Comparison of ENCODE assay signal across 32 mouse cellular contexts in the genomic region with DNA sequence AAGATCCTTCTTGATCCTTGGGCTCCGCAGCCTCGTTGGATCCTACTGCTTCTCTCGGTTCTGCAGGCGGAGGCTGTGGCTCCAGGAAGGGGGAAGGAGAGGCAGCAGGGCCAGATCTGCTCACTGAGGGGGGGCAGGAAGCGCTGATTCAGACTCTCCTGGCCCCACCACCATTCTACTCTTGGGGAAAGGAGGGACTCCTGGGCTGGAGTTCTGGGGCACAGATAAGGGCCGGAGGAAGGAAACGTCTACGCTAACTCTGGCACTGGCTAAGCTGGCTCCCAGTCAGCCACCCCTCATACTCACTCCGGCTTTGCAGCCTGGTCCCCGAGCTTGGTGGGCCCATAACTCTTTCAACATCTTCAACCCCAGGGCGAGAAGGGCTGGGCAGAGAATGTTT. TPM values are rescaled to one million over a fixed set of nuclear protein-coding genes. Genes with fewer than 3 reads are reported as not detected.
DNase-seq lines count a peak whose midpoint lies in the region; ATAC-seq lines count a peak whose summit lies in the region.
"Had no signal": no experiment of that assay in that cellular context is flagged by ENCODE, and none has a peak within 500 bp of the region (broad histone marks: within the 10 kb centered on the region; RNA-seq: fewer than 3 reads in every experiment).

No protein-coding gene starts in this region.

- intact Hi-C loops in heart, postnatal 25 days (cut with DNase I) = no loop called here
- intact Hi-C loops in heart, postnatal 36 days (cut with DNase I) = no loop called here

- peak; percentile 60 for ATAC-seq in heart, embryonic 14.5 days (ENCODE audit: insufficient number of reproducible peaks, insufficient read depth, low FRiP score, low read depth)
- ATAC-seq in neural tube, embryonic 12.5 days (ENCODE audit: low FRiP score, low read depth) = no peak
- no peak for ATAC-seq in neural tube, embryonic 15.5 days (ENCODE audit: low FRiP score)
- ATAC-seq in megakaryocyte-erythroid progenitor cell, adult 5-6 weeks (replicated peaks; ENCODE audit: low FRiP score, low TSS enrichment, poor library complexity, severe bottlenecking) = 0 out of 2 replicates have a peak, but pooled peaks have one; percentile 17
- ATAC-seq: forebrain, embryonic 16.5 days; intestine, embryonic 16.5 days; Patski had no signal

- peak overlapping the region; percentile 39 to 56; a peak in 3 of 4 replicates for H3K27ac ChIP-seq in heart, embryonic 14.5 days (replicated peaks in 1 of 2; ENCODE audit: control insufficient read depth in 1 of 2, insufficient read depth in 1 of 2, low read depth in 2 of 2, low read length in 2 of 2)
- H3K27ac ChIP-seq in neural tube, embryonic 12.5 days = no peak overlapping the region
- no peak overlapping the region for H3K27ac ChIP-seq in neural tube, embryonic 15.5 days (replicated peaks)
- H3K27ac ChIP-seq: hindbrain, embryonic 12.5 days; kidney, postnatal 0 days; limb, embryonic 13.5 days; liver, embryonic 14.5 days; stomach, postnatal 0 days had no signal

- H3K9me3 ChIP-seq in heart, embryonic 14.5 days (ENCODE audit: control insufficient read depth, low read length) = no peaks in the 10 kb centered on the region
- H3K9me3 ChIP-seq in neural tube, embryonic 12.5 days = no peaks in the 10 kb centered on the region
- H3K9me3 ChIP-seq in neural tube, embryonic 15.5 days (replicated peaks) = no peaks in the 10 kb centered on the region
- H3K9me3 ChIP-seq: G1E; hindbrain, embryonic 12.5 days; limb, embryonic 13.5 days had no signal

- DNase-seq in heart, adult 11 months = peak; percentile 94
- no peak for DNase-seq in heart, postnatal 25 days (ENCODE audit: low spot score)
- no peak for DNase-seq in heart, postnatal 36 days
- DNase-seq in gastrocnemius, adult 8-10 months (ENCODE audit: low spot score in 2 of 2) = no peak
- DNase-seq: adrenal gland, postnatal 14 days; cerebellum, adult 11 months; cerebellum, adult 9-11 months; gastrocnemius, postnatal 10 days; kidney, adult 8-10 months; kidney, postnatal 4 days; lung, embryonic 14.5 days; lung, postnatal 36 days; midbrain, embryonic 14.5 days; right cerebral cortex, postnatal 4 days; thymus, adult 18-20 months; thymus, postnatal 25 days had no signal

- H3K36me3 ChIP-seq in heart, embryonic 14.5 days (ENCODE audit: control insufficient read depth, insufficient read depth, low read length) = peaks cover 67% of the 10 kb centered on the region
- H3K36me3 ChIP-seq in neural tube, embryonic 12.5 days = peaks cover 60% of the 10 kb centered on the region
- H3K36me3 ChIP-seq in neural tube, embryonic 15.5 days = peaks cover 60% of the 10 kb centered on the region

- peaks cover 6 to 10% of the 10 kb centered on the region in 2 experiments; a peak in 3 of 4 replicates for H3K4me1 ChIP-seq in heart, embryonic 14.5 days (ENCODE audit: control insufficient read depth in 2 of 2, insufficient read depth in 2 of 2, low read length in 2 of 2)
- H3K4me1 ChIP-seq in neural tube, embryonic 12.5 days = peaks cover 7% of the 10 kb centered on the region
- H3K4me1 ChIP-seq in neural tube, embryonic 15.5 days = peaks cover 8% of the 10 kb centered on the region

- 0 out of 2 replicates have a peak overlapping the region, but pooled peaks have one; percentile 24 for H3K4me2 ChIP-seq in heart, embryonic 14.5 days (ENCODE audit: low read length)
- H3K4me2 ChIP-seq in neural tube, embryonic 12.5 days (replicated peaks) = no peak overlapping the region
- H3K4me2 ChIP-seq in neural tube, embryonic 15.5 days = no peak overlapping the region
- H3K4me2 ChIP-seq: hindbrain, embryonic 12.5 days; limb, embryonic 13.5 days; lung, embryonic 14.5 days had no signal

- WGBS in heart, embryonic 14.5 days = 77% methylated on average over 11 of the region's 11 CpGs
- 93% methylated on average over 11 of the region's 11 CpGs for WGBS in neural tube, embryonic 12.5 days
- WGBS in neural tube, embryonic 15.5 days = 97% methylated on average over 11 of the region's 11 CpGs

- H3K4me3 ChIP-seq in heart, embryonic 14.5 days (ENCODE audit: control insufficient read depth in 1 of 2, insufficient read depth in 1 of 2, low read depth in 1 of 2, low read length in 2 of 2) = no peak overlapping the region
- no peak overlapping the region for H3K4me3 ChIP-seq in neural tube, embryonic 12.5 days
- no peak overlapping the region for H3K4me3 ChIP-seq in neural tube, embryonic 15.5 days (replicated peaks)
- H3K4me3 ChIP-seq: erythroblast, embryonic 14.5 days; hindbrain, embryonic 12.5 days; limb, embryonic 13.5 days had no signal

- no peaks in the 10 kb centered on the region for H3K27me3 ChIP-seq in heart, embryonic 14.5 days (ENCODE audit: control insufficient read depth, insufficient read depth, low read length)
- no peaks in the 10 kb centered on the region for H3K27me3 ChIP-seq in neural tube, embryonic 12.5 days (replicated peaks)
- no peaks in the 10 kb centered on the region for H3K27me3 ChIP-seq in neural tube, embryonic 15.5 days (replicated peaks)
- H3K27me3 ChIP-seq: hindbrain, embryonic 12.5 days; limb, embryonic 13.5 days; Patski had no signal

- H3K9ac ChIP-seq in heart, embryonic 14.5 days (ENCODE audit: low read length) = no peak overlapping the region
- H3K9ac ChIP-seq in neural tube, embryonic 12.5 days = 0 out of 2 replicates have a peak overlapping the region, but pooled peaks have one; percentile 6
- no peak overlapping the region for H3K9ac ChIP-seq in neural tube, embryonic 15.5 days (replicated peaks)
- H3K9ac ChIP-seq: hindbrain, embryonic 12.5 days; limb, embryonic 13.5 days; liver, embryonic 14.5 days; lung, embryonic 14.5 days had no signal

RNA-seq across cellular contexts. Expression of a gene that starts 6.4 kb away (rescaled TPM):
- total RNA-seq in heart, postnatal 25 days (2021) = 1 to 10 TPM; 2.2 to 2.9 TPM
- 34.7 and 37.2 TPM in 2 replicates for polyA plus RNA-seq in heart, embryonic 14.5 days (2014; fragmentation: Nextera tagmentation; extraction: Ambion mirVana)
- 1 to 10 TPM; 2.0 to 2.6 TPM for total RNA-seq in heart, postnatal 36 days (2021)
- 58.6 and 61.8 TPM in 2 replicates for polyA plus RNA-seq in neural tube, embryonic 12.5 days (2016; fragmentation: Nextera tagmentation; extraction: Ambion mirVana)
- 47.5 and 49.3 TPM in 2 replicates for polyA plus RNA-seq in neural tube, embryonic 15.5 days (2015; fragmentation: Nextera tagmentation; extraction: Ambion mirVana)
- 32.0 and 47.6 TPM in 2 replicates for total RNA-seq in megakaryocyte-erythroid progenitor cell, adult 5-6 weeks (2014; fragmentation: Nextera tagmentation)
- 14.2 and 20.0 TPM in 2 replicates for total RNA-seq in megakaryocyte-erythroid progenitor cell, adult 5-6 weeks (2017)
- 1 to 10 TPM in 1 of 4 experiments, under 1 TPM in 3; 0.31 to 1.4 (median 0.72) TPM for total RNA-seq in gastrocnemius, adult 8-10 months (2022)

RNA-seq across cellular contexts. Expression of a gene that starts 8.3 kb away (rescaled TPM):
- total RNA-seq in heart, postnatal 25 days (2021) = 10 to 100 TPM; 23.8 to 27.4 TPM
- 41.9 and 42.5 TPM in 2 replicates for polyA plus RNA-seq in heart, embryonic 14.5 days (2014; fragmentation: Nextera tagmentation; extraction: Ambion mirVana)
- 10 to 100 TPM; 26.5 to 28.3 TPM for total RNA-seq in heart, postnatal 36 days (2021)
- 73.0 and 77.7 TPM in 2 replicates for polyA plus RNA-seq in neural tube, embryonic 12.5 days (2016; fragmentation: Nextera tagmentation; extraction: Ambion mirVana)
- polyA plus RNA-seq in neural tube, embryonic 15.5 days (2015; fragmentation: Nextera tagmentation; extraction: Ambion mirVana) = 55.8 and 58.3 TPM in 2 replicates
- total RNA-seq in megakaryocyte-erythroid progenitor cell, adult 5-6 weeks (2014; fragmentation: Nextera tagmentation) = 24.4 and 27.1 TPM in 2 replicates
- 18.5 and 33.4 TPM in 2 replicates for total RNA-seq in megakaryocyte-erythroid progenitor cell, adult 5-6 weeks (2017)
- 10 to 100 TPM; 20.4 to 24.1 (median 22.0) TPM for total RNA-seq in gastrocnemius, adult 8-10 months (2022)

RNA-seq across cellular contexts. Expression of a gene that starts 13.7 kb away (rescaled TPM):
- total RNA-seq in heart, postnatal 25 days (2021) = 10 to 100 TPM; 30.7 to 35.0 TPM
- 190 and 205 TPM in 2 replicates for polyA plus RNA-seq in heart, embryonic 14.5 days (2014; fragmentation: Nextera tagmentation; extraction: Ambion mirVana)
- 10 to 100 TPM; 33.0 to 42.4 TPM for total RNA-seq in heart, postnatal 36 days (2021)
- polyA plus RNA-seq in neural tube, embryonic 12.5 days (2016; fragmentation: Nextera tagmentation; extraction: Ambion mirVana) = 238 and 249 TPM in 2 replicates
- 145 and 174 TPM in 2 replicates for polyA plus RNA-seq in neural tube, embryonic 15.5 days (2015; fragmentation: Nextera tagmentation; extraction: Ambion mirVana)
- total RNA-seq in megakaryocyte-erythroid progenitor cell, adult 5-6 weeks (2014; fragmentation: Nextera tagmentation) = 174 and 237 TPM in 2 replicates
- total RNA-seq in megakaryocyte-erythroid progenitor cell, adult 5-6 weeks (2017) = 29.3 and 101 TPM in 2 replicates
- 10 to 100 TPM; 21.4 to 44.7 (median 25.5) TPM for total RNA-seq in gastrocnemius, adult 8-10 months (2022)

RNA-seq across cellular contexts. Expression of a gene that starts 19.1 kb away (rescaled TPM):
- total RNA-seq in heart, postnatal 25 days (2021) = not detected
- polyA plus RNA-seq in heart, embryonic 14.5 days (2014; fragmentation: Nextera tagmentation; extraction: Ambion mirVana) = not detected in 2 replicates
- total RNA-seq in heart, postnatal 36 days (2021) = not detected
- polyA plus RNA-seq in neural tube, embryonic 12.5 days (2016; fragmentation: Nextera tagmentation; extraction: Ambion mirVana) = 0.24 and 0.27 TPM in 2 replicates
- 0.28 and 0.47 TPM in 2 replicates for polyA plus RNA-seq in neural tube, embryonic 15.5 days (2015; fragmentation: Nextera tagmentation; extraction: Ambion mirVana)
- total RNA-seq in megakaryocyte-erythroid progenitor cell, adult 5-6 weeks (2014; fragmentation: Nextera tagmentation) = not detected in 2 replicates
- not detected in 2 replicates for total RNA-seq in megakaryocyte-erythroid progenitor cell, adult 5-6 weeks (2017)
- total RNA-seq in gastrocnemius, adult 8-10 months (2022) = not detected
- total RNA-seq: adrenal gland, postnatal 14 days; gastrocnemius, postnatal 10 days; left cerebral cortex, postnatal 36 days; monocyte, adult 5-6 weeks had no signal
- polyA plus RNA-seq: erythroblast, embryonic 14.5 days; G1E; intestine, embryonic 16.5 days; stomach, postnatal 0 days had no signal

RNA-seq across cellular contexts. Expression of a gene that starts 19.5 kb away (rescaled TPM):
- total RNA-seq in heart, postnatal 25 days (2021) = 10 to 100 TPM; 19.1 to 19.2 TPM
- polyA plus RNA-seq in heart, embryonic 14.5 days (2014; fragmentation: Nextera tagmentation; extraction: Ambion mirVana) = 10.6 and 11.5 TPM in 2 replicates
- total RNA-seq in heart, postnatal 36 days (2021) = 10 to 100 TPM; 19.8 TPM
- polyA plus RNA-seq in neural tube, embryonic 12.5 days (2016; fragmentation: Nextera tagmentation; extraction: Ambion mirVana) = 14.6 and 15.2 TPM in 2 replicates
- polyA plus RNA-seq in neural tube, embryonic 15.5 days (2015; fragmentation: Nextera tagmentation; extraction: Ambion mirVana) = 9.9 and 10.4 TPM in 2 replicates
- 34.9 and 36.4 TPM in 2 replicates for total RNA-seq in megakaryocyte-erythroid progenitor cell, adult 5-6 weeks (2014; fragmentation: Nextera tagmentation)
- 8.3 and 16.0 TPM in 2 replicates for total RNA-seq in megakaryocyte-erythroid progenitor cell, adult 5-6 weeks (2017)
- total RNA-seq in gastrocnemius, adult 8-10 months (2022) = 10 to 100 TPM; 19.3 to 25.2 (median 23.0) TPM

Comparison
In these comparisons a context has a peak if more than half of its experiments do, and no peak if none do; other contexts are left out.
1. ATAC-seq: peak in heart, embryonic 14.5 days (single experiment) and megakaryocyte-erythroid progenitor cell, adult 5-6 weeks (single experiment); none in neural tube, embryonic 12.5 days (single experiment) and neural tube, embryonic 15.5 days (single experiment).
2. H3K27ac ChIP-seq: peak in heart, embryonic 14.5 days (2 of 2); none in neural tube, embryonic 12.5 days (single experiment) and neural tube, embryonic 15.5 days (single experiment).